In genomic region chr8:89956482-89957020, GRCm38 (mm10) we compare ENCODE assay signal across 25 mouse cellular contexts.
DNase-seq lines count a peak whose midpoint lies in the region; ATAC-seq and TF ChIP-seq lines count a peak whose summit lies in the region.
"Had no signal": no experiment of that assay in that cellular context is flagged by ENCODE, and none has a peak within 500 bp of the region (broad histone marks: within the 10 kb centered on the region; RNA-seq: fewer than 3 reads in every experiment).

No protein-coding gene starts in this region.

- no peaks in the 10 kb centered on the region for H3K27me3 ChIP-seq in heart, embryonic 10.5 days (ENCODE audit: insufficient read depth, poor library complexity, severe bottlenecking)
- H3K27me3 ChIP-seq in heart, postnatal 0 days (ENCODE audit: control insufficient read depth, insufficient read depth, low read length), result no peaks in the 10 kb centered on the region
- H3K27me3 ChIP-seq in heart, adult 2 months (ENCODE audit: control insufficient read depth, insufficient read depth, low read length), result no peaks in the 10 kb centered on the region
- H3K27me3 ChIP-seq in midbrain, embryonic 12.5 days, result no peaks in the 10 kb centered on the region; the same call in 1 of the 2 replicates
- H3K27me3 ChIP-seq: embryonic facial prominence, embryonic 15.5 days; kidney, embryonic 15.5 days; limb, embryonic 15.5 days; liver, embryonic 15.5 days; lung, embryonic 15.5 days; megakaryocyte, embryonic 14.5 days; neural tube, embryonic 12.5 days had no signal

- peak; percentile 86 for ATAC-seq in heart, postnatal 0 days (ENCODE audit: insufficient read depth, low read depth)
- ATAC-seq in midbrain, embryonic 12.5 days (ENCODE audit: low FRiP score, low read depth), result no peak
- ATAC-seq: activated CD4-positive, CD25-positive, alpha-beta regulatory T cell, adult 4 months; intestine, postnatal 0 days had no signal

- no peak for TF ChIP-seq EP300 in heart, postnatal 0 days (IDR thresholded peaks at IDR 0.05; ENCODE audit: low read depth)
- TF ChIP-seq EP300 in heart, adult 2 months (IDR thresholded peaks at IDR 0.05; ENCODE audit: insufficient read depth, low read depth, low read length), result no peak

- intact Hi-C loops in heart, adult 2 months (cut with DNase I), result no loop called here

- H3K9ac ChIP-seq in heart, postnatal 0 days (replicated peaks; ENCODE audit: low read depth, low read length), result no peak overlapping the region
- no peak overlapping the region for H3K9ac ChIP-seq in heart, adult 2 months (ENCODE audit: low read depth, low read length)
- H3K9ac ChIP-seq in midbrain, embryonic 12.5 days (replicated peaks), result no peak overlapping the region
- H3K9ac ChIP-seq: embryonic facial prominence, embryonic 15.5 days; kidney, embryonic 15.5 days; limb, embryonic 15.5 days; liver, embryonic 15.5 days; lung, embryonic 15.5 days; neural tube, embryonic 12.5 days had no signal

- no peaks in the 10 kb centered on the region for H3K9me3 ChIP-seq in heart, embryonic 10.5 days
- 0 out of 2 replicates have a peak, but pooled peaks cover 3% of the 10 kb centered on the region for H3K9me3 ChIP-seq in heart, postnatal 0 days (replicated peaks; ENCODE audit: control insufficient read depth, low read length)
- H3K9me3 ChIP-seq in midbrain, embryonic 12.5 days, result no peaks in the 10 kb centered on the region
- H3K9me3 ChIP-seq: embryonic facial prominence, embryonic 15.5 days; kidney, embryonic 15.5 days; limb, embryonic 15.5 days; liver, embryonic 15.5 days; lung, embryonic 15.5 days; neural tube, embryonic 12.5 days had no signal

- H3K4me3 ChIP-seq in heart, embryonic 10.5 days, result no peak overlapping the region
- no peak overlapping the region for H3K4me3 ChIP-seq in heart, postnatal 0 days (ENCODE audit: low read depth, low read length)
- H3K4me3 ChIP-seq in heart, adult 2 months, result no peak overlapping the region
- H3K4me3 ChIP-seq in midbrain, embryonic 12.5 days, result no peak overlapping the region
- H3K4me3 ChIP-seq: embryonic facial prominence, embryonic 15.5 days; kidney, embryonic 15.5 days; limb, embryonic 15.5 days; liver, embryonic 15.5 days; lung, embryonic 15.5 days; megakaryocyte, embryonic 14.5 days; neural tube, embryonic 12.5 days had no signal

- no peaks in the 10 kb centered on the region for H3K79me2 ChIP-seq in heart, adult 2 months (replicated peaks; ENCODE audit: control insufficient read depth, insufficient read depth, low read length)

- H3K4me1 ChIP-seq in heart, embryonic 10.5 days, result 0 out of 2 replicates have a peak, but pooled peaks cover 4% of the 10 kb centered on the region
- no peaks in the 10 kb centered on the region; the same call in 1 of the 2 replicates for H3K4me1 ChIP-seq in heart, postnatal 0 days (ENCODE audit: control insufficient read depth, insufficient read depth)
- no peaks in the 10 kb centered on the region for H3K4me1 ChIP-seq in heart, adult 2 months (ENCODE audit: control insufficient read depth, insufficient read depth, low read length)
- H3K4me1 ChIP-seq in midbrain, embryonic 12.5 days, result peaks cover 8% of the 10 kb centered on the region
- H3K4me1 ChIP-seq: embryonic facial prominence, embryonic 15.5 days; kidney, embryonic 15.5 days; limb, embryonic 15.5 days; liver, embryonic 15.5 days; lung, embryonic 15.5 days; megakaryocyte, embryonic 14.5 days had no signal

- H3K36me3 ChIP-seq in heart, embryonic 10.5 days, result no peaks in the 10 kb centered on the region
- H3K36me3 ChIP-seq in heart, postnatal 0 days (replicated peaks; ENCODE audit: control insufficient read depth, insufficient read depth, low read length), result no peaks in the 10 kb centered on the region
- no peaks in the 10 kb centered on the region for H3K36me3 ChIP-seq in heart, adult 2 months (ENCODE audit: control insufficient read depth, insufficient read depth, low read length)
- H3K36me3 ChIP-seq in midbrain, embryonic 12.5 days, result no peaks in the 10 kb centered on the region
- H3K36me3 ChIP-seq: embryonic facial prominence, embryonic 15.5 days; kidney, embryonic 15.5 days; limb, embryonic 15.5 days; liver, embryonic 15.5 days; lung, embryonic 15.5 days; neural tube, embryonic 12.5 days had no signal

- DNase-seq in heart, embryonic 10.5 days (ENCODE audit: low spot score), result peak; percentile 79
- no peak for DNase-seq in heart, adult 9 months (ENCODE audit: low spot score in 2 of 2)
- DNase-seq in heart, postnatal 0 days (ENCODE audit: low spot score), result peak; percentile 30
- DNase-seq in heart, adult 2 months, result no peak
- peak; percentile 16 for DNase-seq in brain, adult 2 months (ENCODE audit: low read depth, low spot score)
- DNase-seq in right cerebral cortex, adult 18-20 months, result no peak
- DNase-seq in liver, result no peak
- DNase-seq: adrenal gland, adult 8-10 months; cerebellum, adult 2 months; cerebellum, postnatal 25 days; kidney, postnatal 36 days; left cerebral cortex, postnatal 4 days; lung, postnatal 36 days; right cerebral cortex, postnatal 25 days; spleen, adult 18-20 months had no signal

- no peak for TF ChIP-seq POLR2A in heart, adult 2 months (IDR thresholded peaks at IDR 0.05; ENCODE audit: insufficient read depth, low read depth, low read length)

- peak overlapping the region; percentile 15; the same call in 1 of the 2 replicates for H3K4me2 ChIP-seq in heart, postnatal 0 days (ENCODE audit: low read depth, low read length)
- peak overlapping the region; percentile 18 for H3K4me2 ChIP-seq in midbrain, embryonic 12.5 days (replicated peaks)
- H3K4me2 ChIP-seq: embryonic facial prominence, embryonic 15.5 days; kidney, embryonic 15.5 days; limb, embryonic 15.5 days; liver, embryonic 15.5 days; lung, embryonic 15.5 days; neural tube, embryonic 12.5 days had no signal

- WGBS in heart, embryonic 10.5 days, result 53% methylated on average over 11 of the region's 11 CpGs
- 28% methylated on average over 11 of the region's 11 CpGs for WGBS in heart, postnatal 0 days
- WGBS in heart, adult 2 months, result 39% methylated on average over 11 of the region's 11 CpGs
- WGBS in midbrain, embryonic 12.5 days, result 24% methylated on average over 11 of the region's 11 CpGs

- no peak for TF ChIP-seq CTCF in heart, postnatal 0 days (IDR thresholded peaks at IDR 0.05; ENCODE audit: low read depth)
- TF ChIP-seq CTCF in heart, adult 2 months (IDR thresholded peaks at IDR 0.05), result no peak

- H3K27ac ChIP-seq in heart, embryonic 10.5 days, result no peak overlapping the region; the same call in 1 of the 2 replicates
- no peak overlapping the region for H3K27ac ChIP-seq in heart, postnatal 0 days (ENCODE audit: low read depth)
- H3K27ac ChIP-seq in heart, adult 2 months, result no peak overlapping the region
- H3K27ac ChIP-seq in midbrain, embryonic 12.5 days (replicated peaks), result peak overlapping the region; percentile 42; the same call in 1 of the 2 replicates
- H3K27ac ChIP-seq: embryonic facial prominence, embryonic 15.5 days; kidney, embryonic 15.5 days; limb, embryonic 15.5 days; liver, embryonic 15.5 days; lung, embryonic 15.5 days; neural tube, embryonic 12.5 days had no signal

Comparison
In these comparisons a context has a peak if more than half of its experiments do, and no peak if none do; other contexts are left out.
1. DNase-seq: peak in heart, embryonic 10.5 days (single experiment), heart, postnatal 0 days (single experiment) and brain, adult 2 months (single experiment); none in heart, adult 9 months (0 of 2), heart, adult 2 months (0 of 2), right cerebral cortex, adult 18-20 months (single experiment) and liver (single experiment).